Mouse (Mus musculus) liver, postnatal 0 days (tissue): ENCODE results near the gene Vps35l. TPM values are rescaled to one million over a fixed set of nuclear protein-coding genes. Genes with fewer than 3 reads are reported as not detected.

Experiments
- ATAC-seq: fragments of 200-750 bp; cut with Nextera tagmentation; 2 replicates; pipeline ENCODE4 v1.8.0; 2017; ENCODE audit warnings: mild to moderate bottlenecking, moderate library complexity
- DNase-seq: peaks from one replicate; pipeline ENCODE4 v3.0.0-alpha.2; 2016
- H3K27ac ChIP-seq: fragments of 300-500 bp; sonication (generic); 2 replicates; pipeline ENCODE4 v1.5.1; 2014; ENCODE audit warnings: antibody characterized with exemption, moderate library complexity, mild to moderate bottlenecking, low read depth
- H3K27me3 ChIP-seq: fragments of 300-500 bp; sonication (generic); 2 replicates; pipeline ENCODE4 v1.6.1; 2014; ENCODE audit warnings: low read length, control low read depth, mixed read lengths; ENCODE audit not compliant: insufficient read depth
- H3K36me3 ChIP-seq: fragments of 300-500 bp; sonication (generic); replicated peaks from 2 replicates; pipeline ENCODE4 v1.6.1; 2014; ENCODE audit warnings: mild to moderate bottlenecking, control low read depth, low read length, moderate library complexity, mixed read lengths; ENCODE audit not compliant: insufficient read depth
- H3K4me1 ChIP-seq: fragments of 300-500 bp; sonication (generic); 2 replicates; pipeline ENCODE4 v1.6.1; 2014; ENCODE audit warnings: antibody characterized with exemption, mild to moderate bottlenecking, control low read depth; ENCODE audit not compliant: insufficient read depth
- H3K4me2 ChIP-seq: fragments of 300-500 bp; sonication (generic); 2 replicates; pipeline ENCODE4 v1.6.1; 2014; ENCODE audit warnings: low read depth, mild to moderate bottlenecking, low read length, moderate library complexity, mixed read lengths
- H3K4me3 ChIP-seq: fragments of 300-500 bp; sonication (generic); 2 replicates; pipeline ENCODE4 v1.5.1; 2014; ENCODE audit warnings: low read depth, low read length
- H3K9ac ChIP-seq: fragments of 300-500 bp; sonication (generic); replicated peaks from 2 replicates; pipeline ENCODE4 v1.6.1; 2014; ENCODE audit warnings: mild to moderate bottlenecking, moderate library complexity
- H3K9me3 ChIP-seq: fragments of 300-500 bp; sonication (generic); 2 replicates; pipeline ENCODE4 v1.6.1; 2016; ENCODE audit warnings: mild to moderate bottlenecking, control low read depth, low read length, mixed read lengths
- CTCF ChIP-seq: sonication (generic); IDR thresholded peaks from 2 replicates; pipeline ENCODE4 v1.5.1; 2016; ENCODE audit warnings: antibody characterized with exemption, low read depth
- EP300 ChIP-seq: IDR thresholded peaks from 2 replicates; pipeline ENCODE4 v1.6.1; 2016; ENCODE audit warnings: antibody characterized with exemption, low read depth, mild to moderate bottlenecking
- WGBS: fragments of 180-500 bp; shearing (Covaris S2); extraction: QIAGEN DNeasy Blood & Tissue Kit; methylation state at CpG from one replicate; pipeline ENCODE4 v1.1.7; 2014; ENCODE audit not compliant: insufficient replicate concordance; 5-methylcytosine and 5-hydroxymethylcytosine counted together
- polyA plus RNA-seq: library from polyadenylated mRNA; unstranded; fragments of >200 nt; fragmentation: Nextera tagmentation; extraction: Ambion mirVana; gene quantifications from 2 replicates; pipeline ENCODE4 v1.2.1, GENCODE M21; 2015

Gene Vps35l
- polyA plus RNA-seq, 1 experiment from 2014 or later = 20.5 TPM

- no peak for DNase-seq
- 67% methylated on average over 4 of the region's 4 CpGs for WGBS
- H3K27ac ChIP-seq = no peak overlapping the region
- H3K4me1 ChIP-seq = no peaks in the 10 kb centered on the region
- no peak overlapping the region for H3K4me2 ChIP-seq
- no peaks in the 10 kb centered on the region for H3K27me3 ChIP-seq
- H3K36me3 ChIP-seq = no peaks in the 10 kb centered on the region
- TF ChIP-seq EP300 (no peak), CTCF (no peak)
- no peaks in the 10 kb centered on the region for H3K9me3 ChIP-seq
- no peak for ATAC-seq
- no peak overlapping the region for H3K9ac ChIP-seq
- no peak overlapping the region for H3K4me3 ChIP-seq
These were observed 143.9 kb downstream of the Vps35l start for GRCm38 (mm10) chr7:118883957-118884356.

- no peak overlapping the region for H3K4me2 ChIP-seq
- WGBS = 67% methylated on average over 4 of the region's 4 CpGs
- H3K27me3 ChIP-seq = no peaks in the 10 kb centered on the region
- H3K4me1 ChIP-seq = no peaks in the 10 kb centered on the region
- no peak overlapping the region for H3K27ac ChIP-seq
- TF ChIP-seq EP300 (no peak), CTCF (no peak)
- ATAC-seq (no peak), DNase-seq (no peak)
- no peak overlapping the region for H3K4me3 ChIP-seq
- H3K9ac ChIP-seq = no peak overlapping the region
- H3K9me3 ChIP-seq = no peaks in the 10 kb centered on the region
- H3K36me3 ChIP-seq = no peaks in the 10 kb centered on the region
These were observed 144.9 kb downstream of the Vps35l start for GRCm38 (mm10) chr7:118884969-118885368.

- Histone ChIP-seq H3K4me1 (no peaks in the 10 kb centered on the region), H3K36me3 (no peaks in the 10 kb centered on the region), H3K4me2 (no peak overlapping the region), H3K4me3 (no peak overlapping the region), H3K9me3 (no peaks in the 10 kb centered on the region), H3K27ac (no peak overlapping the region), H3K9ac (no peak overlapping the region), H3K27me3 (no peaks in the 10 kb centered on the region)
- no peak for ATAC-seq
- TF ChIP-seq EP300 (no peak), CTCF (no peak)
- 70% methylated on average over 6 of the region's 6 CpGs for whole genome bisulfite sequencing
- DNase-seq = no peak
These were observed 147.5 kb downstream of the Vps35l start for GRCm38 (mm10) chr7:118887303-118888055.

GRCm38 (mm10) chr7:118889046-118889680 is 149.1 kb downstream of the Vps35l start:
- TF ChIP-seq CTCF (no peak), EP300 (no peak)
- DNase-seq = no peak
- Histone ChIP-seq H3K4me3 (no peak overlapping the region), H3K4me1 (no peaks in the 10 kb centered on the region), H3K36me3 (no peaks in the 10 kb centered on the region), H3K27ac (no peak overlapping the region), H3K9ac (no peak overlapping the region), H3K27me3 (no peaks in the 10 kb centered on the region), H3K9me3 (no peaks in the 10 kb centered on the region), H3K4me2 (no peak overlapping the region)
- 46% methylated on average over 3 of the region's 3 CpGs for WGBS
- ATAC-seq = no peak

Other genes starting within 250 kb of the Vps35l start
- 1.3 TPM in 2 replicates for gene Itpripl2, start 248.3 kb upstream of the Vps35l start, polyA plus RNA-seq
- gene Coq7, start 206.9 kb upstream of the Vps35l start, polyA plus RNA-seq = 53.1 and 53.4 TPM in 2 replicates
- 0.18 and 0.33 TPM in 2 replicates for gene Tmc7, start 155.5 kb upstream of the Vps35l start, polyA plus RNA-seq
- 0.02 and 0.05 TPM in 2 replicates for gene Tmc5, start 142.9 kb upstream of the Vps35l start, polyA plus RNA-seq
- 40.1 and 43.1 TPM in 2 replicates for gene Gde1, start 34.4 kb upstream of the Vps35l start, polyA plus RNA-seq
- 2.7 and 3.5 TPM in 2 replicates for gene Ccp110, start 27.7 kb upstream of the Vps35l start, polyA plus RNA-seq
- 0.27 and 0.39 TPM in 2 replicates for gene Iqck, start 115.5 kb downstream of the Vps35l start, polyA plus RNA-seq
- gene Knop1, start 116.0 kb downstream of the Vps35l start, polyA plus RNA-seq = 29.9 and 31.5 TPM in 2 replicates